33 mouse cellular contexts compared by ENCODE assay signal in genomic region chr11:80820085-80820484, GRCm38 (mm10). TPM values are rescaled to one million over a fixed set of nuclear protein-coding genes. Genes with fewer than 3 reads are reported as not detected.
DNase-seq lines count a peak whose midpoint lies in the region; ATAC-seq and TF ChIP-seq lines count a peak whose summit lies in the region.
"Had no signal": no experiment of that assay in that cellular context is flagged by ENCODE, and none has a peak within 500 bp of the region (broad histone marks: within the 10 kb centered on the region; RNA-seq: fewer than 3 reads in every experiment).

No protein-coding gene starts in this region.

- DNase-seq in midbrain, embryonic 11.5 days (ENCODE audit: low spot score, missing footprints), result peak; percentile 68
- no peak for DNase-seq in midbrain, embryonic 10.5 days (ENCODE audit: low spot score)
- DNase-seq in lung, postnatal 25 days (ENCODE audit: low spot score), result peak; percentile 35
- peak; percentile 89 for DNase-seq in stomach, postnatal 0 days (ENCODE audit: low spot score)
- DNase-seq in left cerebral cortex, postnatal 25 days (ENCODE audit: low spot score in 2 of 2), result no peak
- DNase-seq in right cerebral cortex, adult 2 months (ENCODE audit: low spot score in 2 of 2), result no peak
- DNase-seq in right cerebral cortex, postnatal 14 days, result no peak
- DNase-seq: adrenal gland, adult 2 months; cerebellum, adult 11 months; cerebellum, adult 9-11 months; heart, postnatal 36 days; kidney, postnatal 25 days; lung, embryonic 14.5 days; midbrain, embryonic 14.5 days; right cerebral cortex, postnatal 25 days; thymus, postnatal 4 days had no signal

- peaks cover 2% of the 10 kb centered on the region; the same call in 1 of the 2 replicates for H3K36me3 ChIP-seq in midbrain, embryonic 11.5 days (ENCODE audit: control insufficient read depth, insufficient read depth, low read length)
- peaks cover 87% of the 10 kb centered on the region for H3K36me3 ChIP-seq in midbrain, embryonic 10.5 days
- H3K36me3 ChIP-seq in intestine, postnatal 0 days (ENCODE audit: control insufficient read depth, insufficient read depth), result peaks cover 22% of the 10 kb centered on the region; the same call in 1 of the 2 replicates
- no peaks in the 10 kb centered on the region for H3K36me3 ChIP-seq in stomach, postnatal 0 days (ENCODE audit: control insufficient read depth, insufficient read depth, low read length)
- H3K36me3 ChIP-seq: liver, embryonic 12.5 days had no signal

- no peaks in the 10 kb centered on the region; the same call in 1 of the 2 replicates for H3K4me1 ChIP-seq in midbrain, embryonic 11.5 days (ENCODE audit: control insufficient read depth, insufficient read depth, low read length)
- H3K4me1 ChIP-seq in midbrain, embryonic 10.5 days, result peaks cover 34% of the 10 kb centered on the region
- H3K4me1 ChIP-seq in intestine, postnatal 0 days (replicated peaks; ENCODE audit: control insufficient read depth, insufficient read depth, low read length), result peaks cover 4% of the 10 kb centered on the region; the same call in 1 of the 2 replicates
- H3K4me1 ChIP-seq in stomach, postnatal 0 days (replicated peaks; ENCODE audit: control insufficient read depth, insufficient read depth), result no peaks in the 10 kb centered on the region

- WGBS in midbrain, embryonic 11.5 days, result 79% methylated on average over 3 of the region's 3 CpGs
- 92% methylated on average over 3 of the region's 3 CpGs for WGBS in midbrain, embryonic 10.5 days
- WGBS in intestine, postnatal 0 days, result 47% methylated on average over 3 of the region's 3 CpGs
- 65% methylated on average over 3 of the region's 3 CpGs for WGBS in stomach, postnatal 0 days

- TF ChIP-seq CTCF in intestine, postnatal 0 days (IDR thresholded peaks at IDR 0.05; ENCODE audit: low read depth), result no peak
- TF ChIP-seq CTCF in stomach, postnatal 0 days (IDR thresholded peaks at IDR 0.05; ENCODE audit: low read depth), result no peak

- no peaks in the 10 kb centered on the region for H3K9me3 ChIP-seq in midbrain, embryonic 11.5 days (ENCODE audit: control insufficient read depth, low read length)
- no peaks in the 10 kb centered on the region for H3K9me3 ChIP-seq in midbrain, embryonic 10.5 days (replicated peaks)
- no peaks in the 10 kb centered on the region for H3K9me3 ChIP-seq in intestine, postnatal 0 days (ENCODE audit: control insufficient read depth)
- H3K9me3 ChIP-seq in stomach, postnatal 0 days (ENCODE audit: control insufficient read depth, low read length), result no peaks in the 10 kb centered on the region
- H3K9me3 ChIP-seq: forebrain, embryonic 12.5 days; heart, embryonic 15.5 days; limb, embryonic 13.5 days; liver, embryonic 12.5 days had no signal

- H3K4me2 ChIP-seq in midbrain, embryonic 11.5 days, result no peak overlapping the region
- peak overlapping the region; percentile 48 for H3K4me2 ChIP-seq in intestine, postnatal 0 days (replicated peaks; ENCODE audit: low read depth)
- H3K4me2 ChIP-seq in stomach, postnatal 0 days (replicated peaks; ENCODE audit: low read depth), result no peak overlapping the region
- H3K4me2 ChIP-seq: forebrain, embryonic 12.5 days; heart, embryonic 15.5 days; hindbrain, embryonic 14.5 days; limb, embryonic 13.5 days; liver, embryonic 12.5 days; lung, embryonic 14.5 days had no signal

- intact Hi-C loops in left cerebral cortex, postnatal 25 days (cut with DNase I), result loop anchor here (5.0 to 10.0 kb wide), 3 partner anchors 555 to 792 kb away; no protein-coding TSS in a partner anchor

- no peak for TF ChIP-seq EP300 in stomach, postnatal 0 days (optimal IDR thresholded peaks at IDR 0.05)

- H3K4me3 ChIP-seq in midbrain, embryonic 11.5 days (ENCODE audit: low read depth, low read length), result no peak overlapping the region
- H3K4me3 ChIP-seq in midbrain, embryonic 10.5 days, result no peak overlapping the region
- no peak overlapping the region for H3K4me3 ChIP-seq in intestine, postnatal 0 days (ENCODE audit: low read depth, low read length)
- H3K4me3 ChIP-seq in stomach, postnatal 0 days (ENCODE audit: low read depth, low read length), result no peak overlapping the region
- H3K4me3 ChIP-seq: forebrain, embryonic 12.5 days; heart, embryonic 15.5 days; limb, embryonic 13.5 days; liver, embryonic 12.5 days had no signal

- H3K9ac ChIP-seq in midbrain, embryonic 11.5 days (ENCODE audit: low read length), result no peak overlapping the region
- no peak overlapping the region for H3K9ac ChIP-seq in intestine, postnatal 0 days (ENCODE audit: low read depth, low read length)
- no peak overlapping the region for H3K9ac ChIP-seq in stomach, postnatal 0 days (ENCODE audit: low read length)
- H3K9ac ChIP-seq: forebrain, embryonic 12.5 days; heart, embryonic 15.5 days; hindbrain, embryonic 14.5 days; limb, embryonic 13.5 days; liver, embryonic 12.5 days; lung, embryonic 14.5 days had no signal

- H3K27ac ChIP-seq in midbrain, embryonic 11.5 days (ENCODE audit: low read depth, low read length), result no peak overlapping the region
- H3K27ac ChIP-seq in midbrain, embryonic 10.5 days (replicated peaks), result no peak overlapping the region
- H3K27ac ChIP-seq in intestine, postnatal 0 days (ENCODE audit: low read depth, low read length), result peak overlapping the region; percentile 88
- peak overlapping the region; percentile 85 for H3K27ac ChIP-seq in stomach, postnatal 0 days (replicated peaks)
- H3K27ac ChIP-seq: forebrain, embryonic 12.5 days; hindbrain, embryonic 14.5 days; limb, embryonic 13.5 days; liver, embryonic 12.5 days had no signal

- no peak for ATAC-seq in midbrain, embryonic 11.5 days (ENCODE audit: low FRiP score)
- ATAC-seq in intestine, postnatal 0 days, result peak; percentile 97
- peak; percentile 97 for ATAC-seq in stomach, postnatal 0 days (ENCODE audit: low FRiP score, low TSS enrichment)
- ATAC-seq: inflammation-experienced regulatory T-cells, adult 6 months; liver, embryonic 12.5 days; Patski had no signal

- no peaks in the 10 kb centered on the region for H3K27me3 ChIP-seq in midbrain, embryonic 11.5 days (ENCODE audit: control insufficient read depth, insufficient read depth, low read length)
- H3K27me3 ChIP-seq in midbrain, embryonic 10.5 days (ENCODE audit: low read depth, poor library complexity, severe bottlenecking), result no peaks in the 10 kb centered on the region; the same call in 1 of the 2 replicates
- H3K27me3 ChIP-seq in intestine, postnatal 0 days (replicated peaks; ENCODE audit: control insufficient read depth, insufficient read depth, low read length), result no peaks in the 10 kb centered on the region
- H3K27me3 ChIP-seq in stomach, postnatal 0 days (ENCODE audit: control insufficient read depth, insufficient read depth, low read length), result no peaks in the 10 kb centered on the region
- H3K27me3 ChIP-seq: forebrain, embryonic 12.5 days; heart, embryonic 15.5 days; limb, embryonic 13.5 days; Patski had no signal

RNA-seq across cellular contexts. Expression of gene Tmem98, which starts 10.1 kb away (rescaled TPM):
- polyA plus RNA-seq in midbrain, embryonic 11.5 days (2014; fragmentation: Nextera tagmentation; extraction: Ambion mirVana), result 93.9 and 94.9 TPM in 2 replicates
- polyA plus RNA-seq in midbrain, embryonic 10.5 days (2016; fragmentation: Nextera tagmentation; extraction: Ambion mirVana), result 94.5 and 98.0 TPM in 2 replicates
- 148 and 156 TPM in 2 replicates for polyA plus RNA-seq in intestine, postnatal 0 days (2015; fragmentation: Nextera tagmentation; extraction: Ambion mirVana)
- 126 and 129 TPM in 2 replicates for polyA plus RNA-seq in stomach, postnatal 0 days (2015; fragmentation: Nextera tagmentation; extraction: Ambion mirVana)
- 1 to 10 TPM; 5.8 to 6.7 TPM for total RNA-seq in left cerebral cortex, postnatal 25 days (2021)

RNA-seq across cellular contexts. Expression of gene Spaca3, which starts 38.1 kb away (rescaled TPM):
- not detected in 2 replicates for polyA plus RNA-seq in midbrain, embryonic 11.5 days (2014; fragmentation: Nextera tagmentation; extraction: Ambion mirVana)
- not detected in 2 replicates for polyA plus RNA-seq in midbrain, embryonic 10.5 days (2016; fragmentation: Nextera tagmentation; extraction: Ambion mirVana)
- polyA plus RNA-seq in intestine, postnatal 0 days (2015; fragmentation: Nextera tagmentation; extraction: Ambion mirVana), result not detected in 2 replicates
- polyA plus RNA-seq in stomach, postnatal 0 days (2015; fragmentation: Nextera tagmentation; extraction: Ambion mirVana), result 0.35 and 0.44 TPM in 2 replicates
- total RNA-seq in left cerebral cortex, postnatal 25 days (2021), result not detected
- total RNA-seq: adrenal gland, adult 2 months; adrenal gland, postnatal 4 days; gastrocnemius, adult 18-20 months; gastrocnemius, postnatal 4 days; heart, postnatal 36 days; left cerebral cortex, postnatal 14 days; megakaryocyte, adult 5-6 weeks had no signal
- polyA plus RNA-seq: adrenal gland, adult 2 months; cortical plate, adult 2 months; embryonic facial prominence, embryonic 11.5 days; forebrain, embryonic 12.5 days; heart, embryonic 15.5 days; hindbrain, embryonic 14.5 days; inflammation-experienced regulatory T-cells, adult 6 months; kidney, embryonic 14.5 days; limb, embryonic 13.5 days; liver, embryonic 12.5 days; lung, embryonic 14.5 days; midbrain, embryonic 14.5 days; neural tube, embryonic 11.5 days; Patski had no signal

RNA-seq across cellular contexts. Expression of gene Myo1d, which starts 40.3 kb away (rescaled TPM):
- 2.1 and 2.4 TPM in 2 replicates for polyA plus RNA-seq in midbrain, embryonic 11.5 days (2014; fragmentation: Nextera tagmentation; extraction: Ambion mirVana)
- polyA plus RNA-seq in midbrain, embryonic 10.5 days (2016; fragmentation: Nextera tagmentation; extraction: Ambion mirVana), result 2.3 and 2.5 TPM in 2 replicates
- 57.2 and 64.1 TPM in 2 replicates for polyA plus RNA-seq in intestine, postnatal 0 days (2015; fragmentation: Nextera tagmentation; extraction: Ambion mirVana)
- polyA plus RNA-seq in stomach, postnatal 0 days (2015; fragmentation: Nextera tagmentation; extraction: Ambion mirVana), result 21.6 and 24.4 TPM in 2 replicates
- total RNA-seq in left cerebral cortex, postnatal 25 days (2021), result 1 to 10 TPM; 4.7 to 6.5 TPM

Comparison
In these comparisons a context has a peak if more than half of its experiments do, and no peak if none do; other contexts are left out.
1. DNase-seq: peak in midbrain, embryonic 11.5 days (single experiment), lung, postnatal 25 days (single experiment) and stomach, postnatal 0 days (single experiment); none in midbrain, embryonic 10.5 days (single experiment), left cerebral cortex, postnatal 25 days (0 of 2), right cerebral cortex, adult 2 months (0 of 2) and right cerebral cortex, postnatal 14 days (single experiment).
2. H3K27ac ChIP-seq: peak in intestine, postnatal 0 days (single experiment) and stomach, postnatal 0 days (single experiment); none in midbrain, embryonic 11.5 days (single experiment) and midbrain, embryonic 10.5 days (single experiment).